Mouse (Mus musculus): Measurements from ENCODE around the gene Gm3453.
"Not testable (repeated sequence)": the region's sequence is repeated elsewhere in the genome, so short reads cannot be mapped to it uniquely, and the experiment has no call there.

The Gm3453 gene

GRCm38 (mm10) chr14:5979037-5979436 is at the start of gene Gm3453:
Gm3453 (minus strand) TSS chr14:5979137.
- DNase-seq (ENCODE audit: low read depth), result not testable (repeated sequence)

GRCm38 (mm10) chr14:5987136-5987535 is 8.2 kb upstream of the Gm3453 start:
- DNase-seq (ENCODE audit: low read depth), result not testable (repeated sequence)

- not testable (repeated sequence) for DNase-seq (ENCODE audit: low read depth)
Observed at GRCm38 (mm10) chr14:5962441-5962840, 16.5 kb downstream of the Gm3453 start.

- not testable (repeated sequence) for DNase-seq (ENCODE audit: low read depth)
Observed at GRCm38 (mm10) chr14:5961635-5962034, 17.3 kb downstream of the Gm3453 start, which contains the start of gene Gm3248. Gm3248 (minus strand) TSS chr14:5961745.

GRCm38 (mm10) chr14:5961102-5961501 is 17.8 kb downstream of the Gm3453 start:
- DNase-seq (ENCODE audit: low read depth), result not testable (repeated sequence)

GRCm38 (mm10) chr14:5960479-5960878 is 18.5 kb downstream of the Gm3453 start:
- DNase-seq (ENCODE audit: low read depth), result not testable (repeated sequence)

- not testable (repeated sequence) for DNase-seq (ENCODE audit: low read depth)
Observed at GRCm38 (mm10) chr14:5923276-5923675, 55.7 kb downstream of the Gm3453 start.

Measured in c-Kit-positive CD71-positive TER-119-negative erythroid progenitor cells, embryonic 14.5 days (primary cell).